Mouse (Mus musculus): ENCODE measurements around the gene Pnrc1. TPM values are rescaled to one million over a fixed set of nuclear protein-coding genes. Genes with fewer than 3 reads are reported as not detected.
"Not testable (repeated sequence)": the region's sequence is repeated elsewhere in the genome, so short reads cannot be mapped to it uniquely, and the experiment has no call there.

The Pnrc1 gene
- 100 to 1,000 TPM; 129 to 137 TPM for total RNA-seq (2021)

- no peak for DNase-seq (ENCODE audit: extremely low spot score in 1 of 2, low spot score in 1 of 2)
Observed at GRCm38 (mm10) chr4:33290002-33290401, at the start of gene Pnrc1. Gene Pnrc1, minus strand, starts transcription at chr4:33290163.

- no peak for DNase-seq (ENCODE audit: extremely low spot score in 1 of 2, low spot score in 1 of 2)
Observed at GRCm38 (mm10) chr4:33337999-33338398, 48.0 kb upstream of the Pnrc1 start.

GRCm38 (mm10) chr4:33332956-33333455, 43.0 kb upstream of the Pnrc1 start:
- DNase-seq (ENCODE audit: extremely low spot score in 1 of 2, low spot score in 1 of 2), result no peak

- no peak for DNase-seq (ENCODE audit: extremely low spot score in 1 of 2, low spot score in 1 of 2)
Observed at GRCm38 (mm10) chr4:33331147-33331546, 41.2 kb upstream of the Pnrc1 start.

GRCm38 (mm10) chr4:33315840-33316239, 25.9 kb upstream of the Pnrc1 start:
- no peak for DNase-seq (ENCODE audit: extremely low spot score in 1 of 2, low spot score in 1 of 2)

- not testable (repeated sequence) for DNase-seq (ENCODE audit: extremely low spot score in 1 of 2, low spot score in 1 of 2)
Observed at GRCm38 (mm10) chr4:33314150-33314549, 24.2 kb upstream of the Pnrc1 start.

- no peak for DNase-seq (ENCODE audit: extremely low spot score in 1 of 2, low spot score in 1 of 2)
Observed at GRCm38 (mm10) chr4:33310840-33311437, 21.0 kb upstream of the Pnrc1 start.

GRCm38 (mm10) chr4:33309764-33310757, 20.1 kb upstream of the Pnrc1 start, which contains the start of gene Rngtt:
Gene Rngtt, plus strand, starts transcription at chr4:33310311.
- DNase-seq (ENCODE audit: extremely low spot score in 1 of 2, low spot score in 1 of 2), result peak; percentile 83 to 88

- DNase-seq (ENCODE audit: extremely low spot score in 1 of 2, low spot score in 1 of 2), result no peak
Observed at GRCm38 (mm10) chr4:33307146-33307545, 17.2 kb upstream of the Pnrc1 start.

GRCm38 (mm10) chr4:33303057-33303456, 13.1 kb upstream of the Pnrc1 start:
- DNase-seq (ENCODE audit: extremely low spot score in 1 of 2, low spot score in 1 of 2), result no peak

- DNase-seq (ENCODE audit: extremely low spot score in 1 of 2, low spot score in 1 of 2), result not testable (repeated sequence)
Observed at GRCm38 (mm10) chr4:33300891-33301665, 11.1 kb upstream of the Pnrc1 start.

- peak; percentile 67 to 88 for DNase-seq (ENCODE audit: extremely low spot score in 1 of 2, low spot score in 1 of 2)
Observed at GRCm38 (mm10) chr4:33292409-33293370, 2.7 kb upstream of the Pnrc1 start.

GRCm38 (mm10) chr4:33290878-33291277, 915 bp upstream of the Pnrc1 start:
- no peak for DNase-seq (ENCODE audit: extremely low spot score in 1 of 2, low spot score in 1 of 2)

- no peak for DNase-seq (ENCODE audit: extremely low spot score in 1 of 2, low spot score in 1 of 2)
Observed at GRCm38 (mm10) chr4:33289106-33289650, 785 bp downstream of the Pnrc1 start.

GRCm38 (mm10) chr4:33285448-33285847, 4.5 kb downstream of the Pnrc1 start:
- DNase-seq (ENCODE audit: extremely low spot score in 1 of 2, low spot score in 1 of 2), result no peak

- DNase-seq (ENCODE audit: extremely low spot score in 1 of 2, low spot score in 1 of 2), result no peak
Observed at GRCm38 (mm10) chr4:33284083-33284880, 5.7 kb downstream of the Pnrc1 start.

- no peak for DNase-seq (ENCODE audit: extremely low spot score in 1 of 2, low spot score in 1 of 2)
Observed at GRCm38 (mm10) chr4:33281891-33282685, 7.9 kb downstream of the Pnrc1 start.

Measured in layer of hippocampus, postnatal 25 days (tissue).